Mouse (Mus musculus): ENCODE measurements around the gene Slc35b4.

Gene Slc35b4

GRCm38 (mm10) chr6:34129261-34129660, 47.6 kb downstream of the Slc35b4 start:
- no peak for DNase-seq (ENCODE audit: low spot score in 2 of 2)

- no peak for DNase-seq (ENCODE audit: low spot score in 2 of 2)
These were observed 52.5 kb downstream of the Slc35b4 start for GRCm38 (mm10) chr6:34124401-34124800.

- no peak for DNase-seq (ENCODE audit: low spot score in 2 of 2)
These were observed 60.0 kb downstream of the Slc35b4 start for GRCm38 (mm10) chr6:34116838-34117478.

- DNase-seq (ENCODE audit: low spot score in 2 of 2), result no peak
These were observed 65.5 kb downstream of the Slc35b4 start for GRCm38 (mm10) chr6:34111406-34111805.

- no peak for DNase-seq (ENCODE audit: low spot score in 2 of 2)
These were observed 66.3 kb downstream of the Slc35b4 start for GRCm38 (mm10) chr6:34110571-34110970.
